Comparison of ENCODE assay signal across 12 mouse cellular contexts in genomic region chr8:26308121-26308641, GRCm38 (mm10).
DNase-seq lines count a peak whose midpoint lies in the region; ATAC-seq lines count a peak whose summit lies in the region.
"Had no signal": no experiment of that assay in that cellular context is flagged by ENCODE, and none has a peak within 500 bp of the region (broad histone marks: within the 10 kb centered on the region; RNA-seq: fewer than 3 reads in every experiment).

No protein-coding gene starts in this region.

- peak; percentile 30; the same call in 1 of the 2 replicates for ATAC-seq in liver, embryonic 16.5 days (ENCODE audit: low read depth)
- ATAC-seq in liver, embryonic 12.5 days, result no peak
- 0 out of 2 replicates have a peak, but pooled peaks have one; percentile 20 for ATAC-seq in embryonic facial prominence, embryonic 11.5 days (replicated peaks; ENCODE audit: insufficient number of reproducible peaks, low FRiP score, low TSS enrichment, low read depth)
- ATAC-seq in limb, embryonic 13.5 days (ENCODE audit: low FRiP score, low read depth), result 0 out of 2 replicates have a peak, but pooled peaks have one; percentile 48

- DNase-seq in heart, adult 11 months, result peak; percentile 61
- no peak for DNase-seq in heart, postnatal 25 days (ENCODE audit: low spot score)
- DNase-seq in embryonic facial prominence, embryonic 11.5 days (ENCODE audit: low spot score), result peak; percentile 80
- DNase-seq in left cerebral cortex, postnatal 14 days (ENCODE audit: low spot score in 2 of 2), result no peak
- DNase-seq in spleen, postnatal 4 days (ENCODE audit: low spot score in 2 of 2), result no peak
- DNase-seq: cerebellum, adult 9-10 months; heart, adult 2 months; spleen, adult 18-20 months had no signal

- H3K27ac ChIP-seq in liver, embryonic 16.5 days (ENCODE audit: low read length), result no peak overlapping the region
- H3K27ac ChIP-seq in liver, embryonic 12.5 days, result no peak overlapping the region
- peak overlapping the region; percentile 56; the same call in 1 of the 2 replicates for H3K27ac ChIP-seq in embryonic facial prominence, embryonic 11.5 days (replicated peaks; ENCODE audit: low read depth, low read length)
- no peak overlapping the region for H3K27ac ChIP-seq in limb, embryonic 13.5 days
- H3K27ac ChIP-seq: heart, adult 2 months; limb, embryonic 15.5 days had no signal

- H3K27me3 ChIP-seq in liver, embryonic 16.5 days (ENCODE audit: control insufficient read depth, insufficient read depth, low read depth, low read length), result no peaks in the 10 kb centered on the region
- H3K27me3 ChIP-seq in liver, embryonic 12.5 days (replicated peaks), result no peaks in the 10 kb centered on the region
- no peaks in the 10 kb centered on the region for H3K27me3 ChIP-seq in embryonic facial prominence, embryonic 11.5 days (ENCODE audit: control insufficient read depth, insufficient read depth, low read length)
- H3K27me3 ChIP-seq in limb, embryonic 13.5 days, result peaks cover 17% of the 10 kb centered on the region

- H3K9ac ChIP-seq in liver, embryonic 16.5 days (ENCODE audit: low read depth, low read length), result no peak overlapping the region
- no peak overlapping the region for H3K9ac ChIP-seq in liver, embryonic 12.5 days
- H3K9ac ChIP-seq in embryonic facial prominence, embryonic 11.5 days (replicated peaks; ENCODE audit: low read length), result no peak overlapping the region
- no peak overlapping the region for H3K9ac ChIP-seq in limb, embryonic 13.5 days
- H3K9ac ChIP-seq: limb, embryonic 15.5 days had no signal

- no peaks in the 10 kb centered on the region; the same call in 1 of the 2 replicates for H3K4me1 ChIP-seq in liver, embryonic 16.5 days (ENCODE audit: control insufficient read depth, low read depth, low read length)
- H3K4me1 ChIP-seq in liver, embryonic 12.5 days, result 0 out of 2 replicates have a peak, but pooled peaks cover 4% of the 10 kb centered on the region
- 0 out of 2 replicates have a peak, but pooled peaks cover 2% of the 10 kb centered on the region for H3K4me1 ChIP-seq in embryonic facial prominence, embryonic 11.5 days (ENCODE audit: control insufficient read depth, insufficient read depth, low read length)
- H3K4me1 ChIP-seq in limb, embryonic 13.5 days, result peaks cover 38% of the 10 kb centered on the region

- no peak overlapping the region for H3K4me3 ChIP-seq in liver, embryonic 16.5 days (ENCODE audit: low read depth, low read length)
- H3K4me3 ChIP-seq in liver, embryonic 12.5 days, result no peak overlapping the region
- no peak overlapping the region for H3K4me3 ChIP-seq in embryonic facial prominence, embryonic 11.5 days (ENCODE audit: low read depth, low read length)
- H3K4me3 ChIP-seq in limb, embryonic 13.5 days, result no peak overlapping the region
- H3K4me3 ChIP-seq: heart, adult 2 months; limb, embryonic 15.5 days had no signal

- whole genome bisulfite sequencing in liver, embryonic 16.5 days (ENCODE audit: insufficient replicate concordance), result 56% methylated on average over 15 of the region's 15 CpGs
- 65% methylated on average over 15 of the region's 15 CpGs for WGBS in liver, embryonic 12.5 days (ENCODE audit: insufficient replicate concordance)
- WGBS in embryonic facial prominence, embryonic 11.5 days, result 24% methylated on average over 15 of the region's 15 CpGs
- 17% methylated on average over 15 of the region's 15 CpGs for WGBS in limb, embryonic 13.5 days

- intact Hi-C loops in heart, postnatal 25 days (cut with DNase I), result no loop called here
- intact Hi-C loops in left cerebral cortex, postnatal 14 days (cut with DNase I), result no loop called here

- no peaks in the 10 kb centered on the region for H3K9me3 ChIP-seq in liver, embryonic 16.5 days (replicated peaks; ENCODE audit: control insufficient read depth, low read length)
- H3K9me3 ChIP-seq in liver, embryonic 12.5 days (replicated peaks), result no peaks in the 10 kb centered on the region
- H3K9me3 ChIP-seq in embryonic facial prominence, embryonic 11.5 days (replicated peaks; ENCODE audit: control insufficient read depth, low read length), result no peaks in the 10 kb centered on the region
- no peaks in the 10 kb centered on the region for H3K9me3 ChIP-seq in limb, embryonic 13.5 days
- H3K9me3 ChIP-seq: limb, embryonic 15.5 days had no signal

- H3K36me3 ChIP-seq in liver, embryonic 16.5 days (ENCODE audit: control insufficient read depth, insufficient read depth), result no peaks in the 10 kb centered on the region
- no peaks in the 10 kb centered on the region for H3K36me3 ChIP-seq in liver, embryonic 12.5 days
- no peaks in the 10 kb centered on the region for H3K36me3 ChIP-seq in embryonic facial prominence, embryonic 11.5 days (replicated peaks; ENCODE audit: control insufficient read depth, insufficient read depth, low read depth, low read length)
- H3K36me3 ChIP-seq in limb, embryonic 13.5 days, result no peaks in the 10 kb centered on the region
- H3K36me3 ChIP-seq: limb, embryonic 15.5 days had no signal

- H3K4me2 ChIP-seq in liver, embryonic 16.5 days (ENCODE audit: low read depth, low read length), result no peak overlapping the region
- H3K4me2 ChIP-seq in liver, embryonic 12.5 days, result no peak overlapping the region
- no peak overlapping the region for H3K4me2 ChIP-seq in embryonic facial prominence, embryonic 11.5 days (ENCODE audit: low read depth, low read length)
- peak overlapping the region; percentile 34 for H3K4me2 ChIP-seq in limb, embryonic 13.5 days (replicated peaks)
- H3K4me2 ChIP-seq: limb, embryonic 15.5 days had no signal

Comparison
In these comparisons a context has a peak if more than half of its experiments do, and no peak if none do; other contexts are left out.
1. DNase-seq: peak in heart, adult 11 months (single experiment) and embryonic facial prominence, embryonic 11.5 days (single experiment); none in heart, postnatal 25 days (single experiment), left cerebral cortex, postnatal 14 days (0 of 2) and spleen, postnatal 4 days (0 of 2).